Mouse (Mus musculus): ENCODE data around the gene Cited1. TPM values are rescaled to one million over a fixed set of nuclear protein-coding genes. Genes with fewer than 3 reads are reported as not detected.
A peak's percentile ranks its signal among the peaks of the same experiment; 100 is the strongest.
"Not testable (repeated sequence)": the region's sequence is repeated elsewhere in the genome, so short reads cannot be mapped to it uniquely, and the experiment has no call there.

Gene Cited1
- total RNA-seq, 2 experiments from 2014 or later: 3.1 to 3.7 TPM

- intact Hi-C loops (cut with DNase I): not testable (repeated sequence)
These were observed 36.6 kb downstream of the Cited1 start for GRCm38 (mm10) chrX:102215356-102215755.

More at GRCm38 (mm10) chrX:102215356-102215755, 36.6 kb downstream of the Cited1 start:
- not testable (repeated sequence) for DNase-seq (ENCODE audit: extremely low spot score in 1 of 2, low spot score in 2 of 2); H3K27ac ChIP-seq; H3K4me3 ChIP-seq
- peak; percentile 41 for TF ChIP-seq CTCF (IDR thresholded peaks at IDR 0.05)

Small RNAs within 50 kb of the gene (microRNA-seq; reads per million reads assigned to microRNA genes)
- gene Gm26318: 0 reads per million in 2 experiments

Other genes with a start within 250 kb of the Cited1 start
- 10 to 100 TPM; 20.2 to 25.7 TPM for gene Rtl5, start 180.9 kb downstream of the Cited1 start, total RNA-seq (2021)
- 10 to 100 TPM; 28.2 to 29.9 TPM for gene Pin4, start 132.7 kb downstream of the Cited1 start, total RNA-seq (2021)
- gene Ercc6l, start 95.1 kb downstream of the Cited1 start, total RNA-seq (2021): under 1 TPM; 0.09 TPM
- 100 to 1,000 TPM; 350 to 451 TPM for gene Rps4x, start 62.8 kb downstream of the Cited1 start, total RNA-seq (2021)